Mouse (Mus musculus) urinary bladder, postnatal 0 days (tissue): ENCODE results near the gene Prr18. TPM values are rescaled to one million over a fixed set of nuclear protein-coding genes. Genes with fewer than 3 reads are reported as not detected.

Experiments
- polyA plus RNA-seq: library from polyadenylated mRNA; unstranded; fragments of >200 nt; fragmentation: Nextera tagmentation; extraction: Ambion mirVana; gene quantifications from 2 replicates; pipeline ENCODE4 v1.2.1, GENCODE M21; 2015

Prr18 gene
- polyA plus RNA-seq, result 0.06 TPM in 1 of 2 replicates, not detected in the other

GRCm38 (mm10) chr17:8337159-8337558, at the start of gene Prr18:
Gene Prr18 (plus strand): TSS chr17:8337459.

DNA sequence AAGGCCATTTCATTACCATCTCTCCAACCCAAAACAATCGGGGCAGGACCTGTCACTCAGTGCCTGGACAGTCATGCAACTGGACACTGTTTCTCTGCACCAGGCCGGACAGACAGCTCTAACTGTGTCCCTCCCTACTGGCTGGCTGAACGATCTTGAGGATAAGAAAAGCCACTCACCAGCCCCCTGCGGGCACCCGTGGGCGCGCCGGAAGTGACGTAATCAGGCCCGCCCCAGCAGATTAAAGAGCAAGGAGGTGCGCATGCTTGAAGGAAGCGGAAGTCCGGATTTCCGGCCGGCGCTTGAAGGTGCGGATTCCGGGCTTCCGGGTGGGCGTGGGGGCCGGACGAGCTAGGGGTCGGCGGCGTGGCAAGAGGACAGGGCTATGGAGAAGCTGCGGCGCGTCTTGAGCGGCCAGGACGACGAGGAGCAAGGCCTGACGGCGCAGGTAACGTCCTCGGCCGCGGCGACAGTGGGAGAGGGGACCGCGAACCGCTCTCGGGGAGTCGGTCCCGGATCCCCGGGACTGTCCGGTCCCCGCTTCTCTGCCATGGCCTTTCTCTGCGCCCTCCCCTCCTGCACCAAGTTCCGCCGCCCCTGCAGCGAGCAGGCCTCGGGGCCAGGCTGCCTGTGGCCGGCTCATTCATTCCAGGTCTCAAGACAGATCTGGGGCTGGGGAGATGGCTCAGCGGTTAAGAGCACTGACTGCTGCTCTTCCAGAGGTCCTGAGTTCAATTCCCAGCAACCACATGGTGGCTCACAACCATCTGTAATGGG, 26.2 kb upstream of the Prr18 start, which contains the start of gene Sft2d1:
Gene Sft2d1 (plus strand): TSS at position 265 of the 777 bp plus-strand sequence.

DNA sequence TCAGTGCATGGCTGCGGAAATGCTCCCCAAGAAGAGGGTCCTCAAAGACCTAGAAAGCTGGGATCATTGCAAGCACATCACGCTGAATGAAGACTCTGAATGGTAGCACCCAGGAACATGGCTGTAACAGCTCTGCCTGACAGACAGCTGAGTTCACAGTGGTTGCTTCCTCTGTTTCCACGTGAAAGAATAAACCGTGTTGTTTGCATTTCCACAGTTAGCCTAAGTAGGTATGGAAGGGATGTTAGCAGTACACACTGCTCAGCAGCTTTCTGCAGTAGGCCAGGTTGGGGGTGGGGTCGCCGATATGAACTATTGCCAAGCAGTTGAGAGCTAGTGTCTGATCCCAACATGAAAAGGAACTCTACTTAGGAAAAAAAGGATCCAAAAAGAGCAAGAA, 18.4 kb downstream of the Prr18 start, which contains the start of gene T2:
Gene T2 (plus strand): TSS at position 301 of the 400 bp plus-strand sequence.

Other genes starting within 250 kb of the Prr18 start
- not detected in 2 replicates for gene Gm49673, start 189.7 kb upstream of the Prr18 start, polyA plus RNA-seq
- gene Rnaset2a, start 189.4 kb upstream of the Prr18 start, polyA plus RNA-seq, result 24.5 and 25.5 TPM in 2 replicates
- 10.1 and 11.7 TPM in 2 replicates for gene Fgfr1op, start 172.0 kb upstream of the Prr18 start, polyA plus RNA-seq
- gene Ccr6, start 101.4 kb upstream of the Prr18 start, polyA plus RNA-seq, result not detected in 2 replicates
- 383 and 451 TPM in 2 replicates for gene Mpc1, start 54.6 kb upstream of the Prr18 start, polyA plus RNA-seq
- 81.3 and 91.8 TPM in 2 replicates for gene Sft2d1, start 26.4 kb upstream of the Prr18 start, polyA plus RNA-seq
- not detected in 2 replicates for gene T2, start 18.5 kb downstream of the Prr18 start, polyA plus RNA-seq
- gene T, start 97.0 kb downstream of the Prr18 start, polyA plus RNA-seq, result not detected in 2 replicates
- gene Pde10a, start 187.9 kb downstream of the Prr18 start, polyA plus RNA-seq, result 1.3 and 1.4 TPM in 2 replicates
- gene Gm17087, start 229.5 kb downstream of the Prr18 start, polyA plus RNA-seq, result 0.15 TPM in 1 of 2 replicates, not detected in the other